Mouse (Mus musculus) neural tube, embryonic 13.5 days (tissue): ENCODE measurements around the gene Usp16. TPM values are rescaled to one million over a fixed set of nuclear protein-coding genes. Genes with fewer than 3 reads are reported as not detected.

Experiments
- ATAC-seq: fragments of 200-750 bp; cut with Nextera tagmentation; 2 replicates; pipeline ENCODE4 v1.8.0; 2017; ENCODE audit warnings: low read depth, mild to moderate bottlenecking, moderate TSS enrichment, moderate library complexity
- H3K27ac ChIP-seq: fragments of 300-500 bp; sonication (generic); replicated peaks from 2 replicates; pipeline ENCODE4 v1.5.1; 2015; ENCODE audit warnings: moderate library complexity, mild to moderate bottlenecking, inconsistent platforms
- H3K27me3 ChIP-seq: fragments of 300-500 bp; sonication (generic); 2 replicates; pipeline ENCODE4 v1.6.1; 2015; ENCODE audit warnings: mild to moderate bottlenecking, inconsistent platforms
- H3K36me3 ChIP-seq: fragments of 300-500 bp; sonication (generic); 2 replicates; pipeline ENCODE4 v1.6.1; 2015; ENCODE audit warnings: mild to moderate bottlenecking, inconsistent platforms
- H3K4me1 ChIP-seq: fragments of 300-500 bp; sonication (generic); replicated peaks from 2 replicates; pipeline ENCODE4 v1.6.1; 2015; ENCODE audit warnings: inconsistent platforms
- H3K4me2 ChIP-seq: fragments of 300-500 bp; sonication (generic); 2 replicates; pipeline ENCODE4 v1.6.1; 2015; ENCODE audit warnings: inconsistent platforms, mild to moderate bottlenecking, moderate library complexity
- H3K4me3 ChIP-seq: fragments of 300-500 bp; sonication (generic); 2 replicates; pipeline ENCODE4 v1.5.1; 2015; ENCODE audit warnings: mild to moderate bottlenecking, inconsistent platforms
- H3K9ac ChIP-seq: fragments of 300-500 bp; sonication (generic); 2 replicates; pipeline ENCODE4 v1.6.1; 2015; ENCODE audit warnings: moderate library complexity, mild to moderate bottlenecking, inconsistent platforms
- H3K9me3 ChIP-seq: fragments of 300-500 bp; sonication (generic); 2 replicates; pipeline ENCODE4 v1.6.1; 2016; ENCODE audit warnings: inconsistent platforms
- WGBS: fragments of 180-500 bp; shearing (Covaris S2); methylation state at CpG from one replicate; pipeline ENCODE4 v1.1.7; 2015; 5-methylcytosine and 5-hydroxymethylcytosine counted together
- polyA plus RNA-seq: library from polyadenylated mRNA; unstranded; fragments of >200 nt; fragmentation: Nextera tagmentation; extraction: Ambion mirVana; gene quantifications from 2 replicates; pipeline ENCODE4 v1.2.1, GENCODE M21; 2015

Gene Usp16
- polyA plus RNA-seq, 1 experiment from 2014 or later, result 44.3 TPM

- Histone ChIP-seq H3K27me3 (no peaks in the 10 kb centered on the region), H3K9ac (no peak overlapping the region), H3K9me3 (no peaks in the 10 kb centered on the region), H3K4me3 (no peak overlapping the region), H3K36me3 (no peaks in the 10 kb centered on the region), H3K4me1 (0 out of 2 replicates have a peak, but pooled peaks cover 6% of the 10 kb centered on the region), H3K4me2 (no peak overlapping the region), H3K27ac (no peak overlapping the region)
- WGBS, result 77% methylated on average over 10 of the region's 10 CpGs
- ATAC-seq, result no peak
Observed at GRCm38 (mm10) chr16:87528755-87529154, 74.3 kb downstream of the Usp16 start.

Other genes starting within 250 kb of the Usp16 start
- 20.1 and 21.2 TPM in 2 replicates for gene N6amt1, start 100.5 kb upstream of the Usp16 start, polyA plus RNA-seq
- gene Ltn1, start 22.1 kb upstream of the Usp16 start, polyA plus RNA-seq, result 20.7 and 25.6 TPM in 2 replicates
- gene Rwdd2b, start 14.1 kb upstream of the Usp16 start, polyA plus RNA-seq, result 13.3 and 13.5 TPM in 2 replicates
- gene Cct8, start 41.2 kb downstream of the Usp16 start, polyA plus RNA-seq, result 444 and 449 TPM in 2 replicates
- gene Map3k7cl, start 98.6 kb downstream of the Usp16 start, polyA plus RNA-seq, result 0.29 TPM in 1 of 2 replicates, not detected in the other
- gene Bach1, start 244.2 kb downstream of the Usp16 start, polyA plus RNA-seq, result 19.6 and 25.1 TPM in 2 replicates